Mouse (Mus musculus) liver, embryonic 15.5 days (tissue): ENCODE results near the gene Nsun2. TPM values are rescaled to one million over a fixed set of nuclear protein-coding genes. Genes with fewer than 3 reads are reported as not detected.

ENCODE experiments used
- ATAC-seq: fragments of 200-750 bp; cut with Nextera tagmentation; 2 replicates; pipeline ENCODE4 v1.8.0; 2017; ENCODE audit warnings: moderate number of reproducible peaks, mild to moderate bottlenecking, moderate library complexity; ENCODE audit not compliant: insufficient read depth
- H3K27ac ChIP-seq: fragments of 300-500 bp; sonication (generic); replicated peaks from 2 replicates; pipeline ENCODE4 v1.5.1; 2015; ENCODE audit warnings: mild to moderate bottlenecking, inconsistent platforms
- H3K27me3 ChIP-seq: fragments of 300-500 bp; sonication (generic); 2 replicates; pipeline ENCODE4 v1.6.1; 2015; ENCODE audit warnings: mild to moderate bottlenecking, inconsistent platforms
- H3K36me3 ChIP-seq: fragments of 300-500 bp; sonication (generic); replicated peaks from 2 replicates; pipeline ENCODE4 v1.6.1; 2015; ENCODE audit warnings: moderate library complexity, mild to moderate bottlenecking, inconsistent platforms
- H3K4me1 ChIP-seq: fragments of 300-500 bp; sonication (generic); replicated peaks from 2 replicates; pipeline ENCODE4 v1.6.1; 2015; ENCODE audit warnings: inconsistent platforms
- H3K4me2 ChIP-seq: fragments of 300-500 bp; sonication (generic); 2 replicates; pipeline ENCODE4 v1.6.1; 2015; ENCODE audit warnings: moderate library complexity, mild to moderate bottlenecking, inconsistent platforms
- H3K4me3 ChIP-seq: fragments of 300-500 bp; sonication (generic); replicated peaks from 2 replicates; pipeline ENCODE4 v1.5.1; 2015; ENCODE audit warnings: mild to moderate bottlenecking, inconsistent platforms
- H3K9ac ChIP-seq: fragments of 300-500 bp; sonication (generic); 2 replicates; pipeline ENCODE4 v1.6.1; 2015; ENCODE audit warnings: moderate library complexity, mild to moderate bottlenecking, inconsistent platforms
- H3K9me3 ChIP-seq: fragments of 300-500 bp; sonication (generic); replicated peaks from 2 replicates; pipeline ENCODE4 v1.6.1; 2016; ENCODE audit warnings: inconsistent platforms
- WGBS: fragments of 180-500 bp; shearing (Covaris S2); methylation state at CpG from one replicate; pipeline ENCODE4 v1.1.7; 2015; ENCODE audit warnings: mixed read lengths; ENCODE audit not compliant: insufficient replicate concordance; 5-methylcytosine and 5-hydroxymethylcytosine counted together
- polyA plus RNA-seq: library from polyadenylated mRNA; unstranded; fragments of >200 nt; fragmentation: Nextera tagmentation; extraction: Ambion mirVana; gene quantifications from 2 replicates; pipeline ENCODE4 v1.2.1, GENCODE M21; 2015

Nsun2 gene
- polyA plus RNA-seq, 1 experiment from 2014 or later = 84.3 TPM

- Histone ChIP-seq H3K4me1 (peaks cover 45% of the 10 kb centered on the region), H3K9ac (no peak overlapping the region), H3K27ac (peak overlapping the region; percentile 41; the same call in 1 of the 2 replicates), H3K4me3 (no peak overlapping the region), H3K4me2 (no peak overlapping the region), H3K36me3 (peaks cover 98% of the 10 kb centered on the region), H3K9me3 (no peaks in the 10 kb centered on the region), H3K27me3 (no peaks in the 10 kb centered on the region)
- ATAC-seq = no peak
- WGBS = 47% methylated on average over 5 of the region's 5 CpGs
Measured at GRCm38 (mm10) chr13:69502863-69503262, 30.7 kb upstream of the Nsun2 start.

- peak; percentile 85 for ATAC-seq
Measured at GRCm38 (mm10) chr13:69506341-69507086, 27.0 kb upstream of the Nsun2 start.

GRCm38 (mm10) chr13:69507666-69508065, 25.9 kb upstream of the Nsun2 start:
- Histone ChIP-seq H3K9me3 (no peaks in the 10 kb centered on the region), H3K4me1 (peaks cover 33% of the 10 kb centered on the region), H3K27me3 (no peaks in the 10 kb centered on the region), H3K4me3 (no peak overlapping the region), H3K4me2 (no peak overlapping the region), H3K36me3 (peaks cover 90% of the 10 kb centered on the region), H3K27ac (no peak overlapping the region), H3K9ac (no peak overlapping the region)
- WGBS = 84% methylated on average over 3 of the region's 3 CpGs
- ATAC-seq = no peak

More at GRCm38 (mm10) chr13:69506341-69507086, 27.0 kb upstream of the Nsun2 start:
- no peaks in the 10 kb centered on the region for H3K9me3 ChIP-seq
- H3K4me1 ChIP-seq = peaks cover 44% of the 10 kb centered on the region
- no peak overlapping the region for H3K4me3 ChIP-seq
- peaks cover 91% of the 10 kb centered on the region for H3K36me3 ChIP-seq
- H3K27me3 ChIP-seq = no peaks in the 10 kb centered on the region
- no peak overlapping the region for H3K9ac ChIP-seq
- WGBS = 31% methylated on average over 12 of the region's 12 CpGs
- 0 out of 2 replicates have a peak overlapping the region, but pooled peaks have one; percentile 25 for H3K4me2 ChIP-seq
- H3K27ac ChIP-seq = peak overlapping the region; percentile 66; the same call in 1 of the 2 replicates

- H3K4me3 ChIP-seq = no peak overlapping the region
- H3K9ac ChIP-seq = no peak overlapping the region
- WGBS = 53% methylated on average over 9 of the region's 9 CpGs
- no peaks in the 10 kb centered on the region for H3K9me3 ChIP-seq
- no peaks in the 10 kb centered on the region for H3K27me3 ChIP-seq
- peaks cover 79% of the 10 kb centered on the region for H3K36me3 ChIP-seq
- no peak overlapping the region for H3K4me2 ChIP-seq
- H3K27ac ChIP-seq = no peak overlapping the region
- no peak for ATAC-seq
- H3K4me1 ChIP-seq = peaks cover 19% of the 10 kb centered on the region
Measured at GRCm38 (mm10) chr13:69509391-69510244, 23.9 kb upstream of the Nsun2 start.

- H3K4me2 ChIP-seq = no peak overlapping the region
- no peak overlapping the region for H3K9ac ChIP-seq
- H3K4me1 ChIP-seq = peaks cover 8% of the 10 kb centered on the region; the same call in 1 of the 2 replicates
- no peaks in the 10 kb centered on the region for H3K9me3 ChIP-seq
- ATAC-seq = no peak
- H3K27me3 ChIP-seq = no peaks in the 10 kb centered on the region
- no peak overlapping the region for H3K27ac ChIP-seq
- 87% methylated on average over 3 of the region's 3 CpGs for WGBS
- H3K4me3 ChIP-seq = no peak overlapping the region
- H3K36me3 ChIP-seq = peaks cover 40% of the 10 kb centered on the region
Measured at GRCm38 (mm10) chr13:69515091-69515490, 18.5 kb upstream of the Nsun2 start.

- 80% methylated on average over 6 of the region's 6 CpGs for WGBS
- no peak overlapping the region for H3K4me3 ChIP-seq
- H3K36me3 ChIP-seq = peaks cover 22% of the 10 kb centered on the region
- ATAC-seq = no peak
- H3K27me3 ChIP-seq = no peaks in the 10 kb centered on the region
- no peak overlapping the region for H3K4me2 ChIP-seq
- no peaks in the 10 kb centered on the region for H3K9me3 ChIP-seq
- peaks cover 29% of the 10 kb centered on the region for H3K4me1 ChIP-seq
- H3K9ac ChIP-seq = no peak overlapping the region
- no peak overlapping the region for H3K27ac ChIP-seq
Measured at GRCm38 (mm10) chr13:69517445-69517844, 16.1 kb upstream of the Nsun2 start.

- Histone ChIP-seq H3K9ac (no peak overlapping the region), H3K36me3 (peaks cover 12% of the 10 kb centered on the region), H3K27me3 (no peaks in the 10 kb centered on the region), H3K4me1 (peaks cover 46% of the 10 kb centered on the region), H3K27ac (no peak overlapping the region), H3K9me3 (no peaks in the 10 kb centered on the region), H3K4me3 (no peak overlapping the region), H3K4me2 (no peak overlapping the region)
- WGBS = 75% methylated on average over 6 of the region's 6 CpGs
- ATAC-seq = no peak
Measured at GRCm38 (mm10) chr13:69519137-69519536, 14.4 kb upstream of the Nsun2 start.

- no peak overlapping the region for H3K9ac ChIP-seq
- H3K27ac ChIP-seq = no peak overlapping the region
- 78% methylated on average over 1 of the region's 1 CpGs for WGBS
- H3K36me3 ChIP-seq = no peaks in the 10 kb centered on the region
- no peak overlapping the region for H3K4me3 ChIP-seq
- no peak overlapping the region for H3K4me2 ChIP-seq
- no peaks in the 10 kb centered on the region for H3K27me3 ChIP-seq
- peaks cover 72% of the 10 kb centered on the region for H3K4me1 ChIP-seq
- ATAC-seq = no peak
- no peaks in the 10 kb centered on the region for H3K9me3 ChIP-seq
Measured at GRCm38 (mm10) chr13:69522161-69522791, 11.3 kb upstream of the Nsun2 start.

- Histone ChIP-seq H3K36me3 (no peaks in the 10 kb centered on the region), H3K4me2 (no peak overlapping the region), H3K27me3 (no peaks in the 10 kb centered on the region), H3K9ac (no peak overlapping the region), H3K9me3 (no peaks in the 10 kb centered on the region), H3K27ac (peak overlapping the region; percentile 21; the same call in 1 of the 2 replicates), H3K4me1 (peaks cover 77% of the 10 kb centered on the region), H3K4me3 (no peak overlapping the region)
- 59% methylated on average over 14 of the region's 14 CpGs for WGBS
- ATAC-seq = no peak
Measured at GRCm38 (mm10) chr13:69523444-69524157, 9.9 kb upstream of the Nsun2 start.

GRCm38 (mm10) chr13:69524158-69524530, 9.4 kb upstream of the Nsun2 start:
- Histone ChIP-seq H3K9ac (no peak overlapping the region), H3K27ac (0 out of 2 replicates have a peak overlapping the region, but pooled peaks have one; percentile 21), H3K9me3 (no peaks in the 10 kb centered on the region), H3K27me3 (no peaks in the 10 kb centered on the region), H3K36me3 (no peaks in the 10 kb centered on the region), H3K4me3 (no peak overlapping the region), H3K4me1 (peaks cover 82% of the 10 kb centered on the region), H3K4me2 (no peak overlapping the region)
- ATAC-seq = no peak
- 70% methylated on average over 2 of the region's 2 CpGs for WGBS
